Comparison of ENCODE assay signal across 13 mouse cellular contexts in the genomic region with DNA sequence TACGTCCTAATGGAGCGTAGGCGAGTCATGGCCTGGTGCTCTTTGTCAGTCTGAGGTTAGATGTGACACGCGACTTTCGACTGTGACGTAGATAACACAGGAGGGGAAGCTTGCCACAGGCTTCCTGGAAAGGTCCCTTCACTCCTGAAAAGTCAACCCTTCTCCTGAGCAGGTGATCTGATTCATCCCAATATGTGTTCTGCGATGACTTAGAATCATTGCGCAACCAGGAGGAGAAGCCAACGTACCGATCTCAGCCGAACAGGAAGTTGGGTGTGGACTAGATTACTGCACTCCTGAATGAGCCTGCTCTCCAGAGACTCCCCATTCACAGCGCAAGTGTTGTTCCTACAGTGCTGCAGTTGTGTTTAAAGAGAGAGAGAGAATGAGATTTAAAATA. TPM values are rescaled to one million over a fixed set of nuclear protein-coding genes. Genes with fewer than 3 reads are reported as not detected.
DNase-seq lines count a peak whose midpoint lies in the region; ATAC-seq and TF ChIP-seq lines count a peak whose summit lies in the region.
"Had no signal": no experiment of that assay in that cellular context is flagged by ENCODE, and none has a peak within 500 bp of the region (broad histone marks: within the 10 kb centered on the region; RNA-seq: fewer than 3 reads in every experiment).

No protein-coding gene starts in this region.

- H3K4me1 ChIP-seq in heart, embryonic 11.5 days (ENCODE audit: control insufficient read depth, insufficient read depth, low read length), result peaks cover 16% of the 10 kb centered on the region
- H3K4me1 ChIP-seq in MEL (ENCODE audit: control insufficient read depth in 1 of 2, insufficient read depth in 2 of 2, low read length in 2 of 2), result peaks cover 0 to 7% of the 10 kb centered on the region in 2 experiments; a peak in 2 of 4 replicates
- H3K4me1 ChIP-seq in limb, embryonic 10.5 days, result peaks cover 24% of the 10 kb centered on the region
- peaks cover 3% of the 10 kb centered on the region for H3K4me1 ChIP-seq in thymus, adult 2 months (replicated peaks; ENCODE audit: control insufficient read depth, insufficient read depth, low read length)

- TF ChIP-seq EP300 in MEL (IDR thresholded peaks at IDR 0.05; ENCODE audit: low read depth in 1 of 2, low read length in 2 of 2), result peak; percentile 38 to 45; a peak in 2 of 4 replicates

- H3K79me2 ChIP-seq in MEL (ENCODE audit: control insufficient read depth, insufficient read depth, low read length, poor library complexity), result no peaks in the 10 kb centered on the region

- H3K27me3 ChIP-seq in heart, embryonic 11.5 days (ENCODE audit: control insufficient read depth, insufficient read depth, low read length), result no peaks in the 10 kb centered on the region
- H3K27me3 ChIP-seq in MEL (ENCODE audit: control insufficient read depth in 1 of 2, insufficient read depth in 2 of 2, low read length in 2 of 2), result peaks cover 0 to 2% of the 10 kb centered on the region in 2 experiments; a peak in 3 of 4 replicates
- H3K27me3 ChIP-seq in limb, embryonic 10.5 days (ENCODE audit: low read depth, poor library complexity, severe bottlenecking), result 0 out of 2 replicates have a peak, but pooled peaks cover 2% of the 10 kb centered on the region
- no peaks in the 10 kb centered on the region for H3K27me3 ChIP-seq in thymus, adult 2 months (ENCODE audit: control insufficient read depth, insufficient read depth, low read length)
- H3K27me3 ChIP-seq: limb, embryonic 12.5 days had no signal

- no peaks in the 10 kb centered on the region for H3K9me3 ChIP-seq in heart, embryonic 11.5 days (replicated peaks; ENCODE audit: control insufficient read depth, low read length)
- no peaks in the 10 kb centered on the region for H3K9me3 ChIP-seq in MEL (replicated peaks; ENCODE audit: insufficient read depth, low read length)
- H3K9me3 ChIP-seq in limb, embryonic 10.5 days (replicated peaks), result no peaks in the 10 kb centered on the region
- H3K9me3 ChIP-seq: embryonic facial prominence, embryonic 12.5 days; limb, embryonic 12.5 days; megakaryocyte, embryonic 14.5 days had no signal

- no peak for ATAC-seq in heart, embryonic 11.5 days (replicated peaks; ENCODE audit: insufficient number of reproducible peaks, low FRiP score, low TSS enrichment)

- TF ChIP-seq CTCF in MEL (IDR thresholded peaks at IDR 0.05 in 2 of 3, conservative IDR thresholded peaks at IDR 0.05 in 1 of 3; ENCODE audit: control insufficient read depth in 1 of 3, insufficient read depth in 1 of 3, low read depth in 2 of 3, low read length in 3 of 3, poor library complexity in 1 of 3, severe bottlenecking in 1 of 3), result no peak
- no peak for TF ChIP-seq CTCF in thymus, adult 2 months (IDR thresholded peaks at IDR 0.05; ENCODE audit: borderline replicate concordance, control insufficient read depth, extremely low read depth, insufficient read depth, low read length, poor library complexity)

- WGBS in heart, embryonic 11.5 days (ENCODE audit: insufficient replicate concordance), result 72% methylated on average over 13 of the region's 13 CpGs
- WGBS in limb, embryonic 10.5 days, result 93% methylated on average over 13 of the region's 13 CpGs
- WGBS in thymus, adult 2 months, result 58% methylated on average over 13 of the region's 13 CpGs

- no peak for TF ChIP-seq POLR2A in MEL (IDR thresholded peaks at IDR 0.05; ENCODE audit: control insufficient read depth in 1 of 2, insufficient read depth in 1 of 2, low read depth in 1 of 2, low read length in 2 of 2, poor library complexity in 1 of 2)
- no peak for TF ChIP-seq POLR2A in thymus, adult 2 months (IDR thresholded peaks at IDR 0.05; ENCODE audit: control insufficient read depth, extremely low read depth, insufficient read depth, low read length, poor library complexity)

- no peak overlapping the region for H3K4me2 ChIP-seq in heart, embryonic 11.5 days
- H3K4me2 ChIP-seq: embryonic facial prominence, embryonic 12.5 days; hindbrain, embryonic 14.5 days; limb, embryonic 12.5 days had no signal

- DNase-seq in heart, adult 18-20 months, result peak; percentile 13 to 40
- DNase-seq in 416B (ENCODE audit: low read depth), result peak; percentile 84
- DNase-seq in MEL (ENCODE audit: low read depth, low spot score), result peak; percentile 63
- peak; percentile 18 for DNase-seq in limb, embryonic 10.5 days (ENCODE audit: low spot score)
- DNase-seq in thymus, adult 2 months, result no peak
- DNase-seq in thymus, postnatal 14 days, result no peak
- no peak for DNase-seq in Muller cell, postnatal 12 days (ENCODE audit: inconsistent ontology term)
- DNase-seq: gastrocnemius, postnatal 10 days had no signal

- H3K4me3 ChIP-seq in heart, embryonic 11.5 days (ENCODE audit: low read depth, low read length), result no peak overlapping the region
- peak overlapping the region in 1 of 2 experiments; percentile 18; a peak in 2 of 4 replicates for H3K4me3 ChIP-seq in MEL (ENCODE audit: control insufficient read depth in 1 of 2, insufficient read depth in 1 of 2, low read depth in 2 of 2, low read length in 2 of 2)
- H3K4me3 ChIP-seq in limb, embryonic 10.5 days, result no peak overlapping the region
- H3K4me3 ChIP-seq in thymus, adult 2 months (ENCODE audit: control insufficient read depth, insufficient read depth, low read length), result no peak overlapping the region
- H3K4me3 ChIP-seq: embryonic facial prominence, embryonic 12.5 days; limb, embryonic 12.5 days; megakaryocyte, embryonic 14.5 days had no signal

- H3K36me3 ChIP-seq in heart, embryonic 11.5 days (ENCODE audit: control insufficient read depth, insufficient read depth, low read length), result no peaks in the 10 kb centered on the region
- peaks cover 0 to 3% of the 10 kb centered on the region in 2 experiments; a peak in 2 of 4 replicates for H3K36me3 ChIP-seq in MEL (ENCODE audit: control insufficient read depth in 1 of 2, insufficient read depth in 2 of 2, low read length in 2 of 2)
- H3K36me3 ChIP-seq in limb, embryonic 10.5 days, result no peaks in the 10 kb centered on the region
- no peaks in the 10 kb centered on the region for H3K36me3 ChIP-seq in thymus, adult 2 months (ENCODE audit: control insufficient read depth, insufficient read depth, low read length)
- H3K36me3 ChIP-seq: embryonic facial prominence, embryonic 12.5 days; limb, embryonic 12.5 days had no signal

- no peak overlapping the region for H3K27ac ChIP-seq in heart, embryonic 11.5 days (ENCODE audit: low read depth, low read length)
- H3K27ac ChIP-seq in MEL (ENCODE audit: control insufficient read depth, low read depth, low read length), result no peak overlapping the region
- H3K27ac ChIP-seq in limb, embryonic 10.5 days, result no peak overlapping the region
- no peak overlapping the region for H3K27ac ChIP-seq in thymus, adult 2 months (ENCODE audit: control insufficient read depth, insufficient read depth, low read length)
- H3K27ac ChIP-seq: embryonic facial prominence, embryonic 12.5 days; hindbrain, embryonic 14.5 days; limb, embryonic 12.5 days had no signal

- H3K9ac ChIP-seq in heart, embryonic 11.5 days (ENCODE audit: low read depth, low read length), result no peak overlapping the region
- H3K9ac ChIP-seq in MEL (ENCODE audit: control insufficient read depth, low read depth, low read length, poor library complexity, severe bottlenecking), result no peak overlapping the region
- H3K9ac ChIP-seq: embryonic facial prominence, embryonic 12.5 days; hindbrain, embryonic 14.5 days; limb, embryonic 12.5 days had no signal

- TF ChIP-seq RAD21 in MEL (IDR thresholded peaks at IDR 0.05; ENCODE audit: low read depth, low read length), result no peak

TF ChIP-seq in MEL, 35 proteins besides CTCF, POLR2A, EP300 and RAD21:
- no peak for TF ChIP-seq CHD1 (IDR thresholded peaks at IDR 0.05; ENCODE audit: low read depth, low read length)
- TF ChIP-seq ZMIZ1 (IDR thresholded peaks at IDR 0.05; ENCODE audit: low read depth, low read length), result no peak
- no peak for TF ChIP-seq TAL1 (IDR thresholded peaks at IDR 0.05; ENCODE audit: low read length)
- no peak for TF ChIP-seq SMC3 (IDR thresholded peaks at IDR 0.05; ENCODE audit: low read depth, low read length)
- no peak for TF ChIP-seq NRF1 (IDR thresholded peaks at IDR 0.05; ENCODE audit: insufficient read depth, low read depth, low read length, poor library complexity, severe bottlenecking)
- TF ChIP-seq TCF12 (IDR thresholded peaks at IDR 0.05; ENCODE audit: low read depth, low read length), result no peak
- TF ChIP-seq USF2 (IDR thresholded peaks at IDR 0.05; ENCODE audit: borderline replicate concordance in 1 of 2, insufficient read depth in 1 of 2, low read depth in 1 of 2, low read length in 2 of 2), result no peak
- no peak for TF ChIP-seq GABPA (IDR thresholded peaks at IDR 0.05; ENCODE audit: low read depth, low read length)
- no peak for TF ChIP-seq ZC3H11A (IDR thresholded peaks at IDR 0.05; ENCODE audit: low read depth, low read length)
- TF ChIP-seq MEF2A (IDR thresholded peaks at IDR 0.05; ENCODE audit: extremely low read depth, insufficient replicate concordance, low read depth, low read length, poor library complexity, severe bottlenecking), result no peak
- no peak for TF ChIP-seq CHD2 (IDR thresholded peaks at IDR 0.05; ENCODE audit: low read length)
- TF ChIP-seq MXI1 (IDR thresholded peaks at IDR 0.05; ENCODE audit: low read depth, low read length), result no peak
- TF ChIP-seq NELFE (IDR thresholded peaks at IDR 0.05; ENCODE audit: low read depth, low read length), result no peak
- no peak for TF ChIP-seq ZKSCAN1 (IDR thresholded peaks at IDR 0.05; ENCODE audit: low read depth, low read length)
- TF ChIP-seq MYC (IDR thresholded peaks at IDR 0.05; ENCODE audit: low read depth, low read length), result no peak

RNA-seq across cellular contexts. Expression of a gene that starts 25.2 kb away (rescaled TPM):
- under 1 TPM; 0.10 to 0.57 TPM for total RNA-seq in heart, adult 18-20 months (2021)
- 3.6 and 5.2 TPM in 2 replicates for polyA plus RNA-seq in heart, embryonic 11.5 days (2014; fragmentation: Nextera tagmentation; extraction: Ambion mirVana)
- total RNA-seq in MEL (2012; rRNA removed), result not detected in 2 replicates
- under 1 TPM in 1 of 2 experiments, not detected in 1; 0.01 TPM for polyA plus RNA-seq in MEL (2012; ENCODE audit: insufficient read depth in 1 of 2, insufficient read length in 2 of 2, low read depth in 1 of 2, low replicate concordance in 2 of 2, missing spikeins in 1 of 2)
- polyA plus RNA-seq in limb, embryonic 10.5 days (2016; fragmentation: Nextera tagmentation; extraction: Ambion mirVana), result 0.73 and 0.91 TPM in 2 replicates
- polyA plus RNA-seq in thymus, adult 2 months (2012; rRNA removed), result 22.6 and 26.4 TPM in 2 replicates

Comparison
In these comparisons a context has a peak if more than half of its experiments do, and no peak if none do; other contexts are left out.
1. DNase-seq: peak in heart, adult 18-20 months (2 of 2), 416B (single experiment), MEL (single experiment) and limb, embryonic 10.5 days (single experiment); none in thymus, adult 2 months (single experiment), thymus, postnatal 14 days (single experiment) and Muller cell, postnatal 12 days (single experiment).